Mouse (Mus musculus) layer of hippocampus, adult 8-10 months (tissue): ENCODE measurements around the gene BC017158. TPM values are rescaled to one million over a fixed set of nuclear protein-coding genes. Genes with fewer than 3 reads are reported as not detected.
A peak's percentile ranks its signal among the peaks of the same experiment; 100 is the strongest.

Experiments used
- DNase-seq, 2 experiments: peaks; one replicate each; pipeline ENCODE4 v3.0.0; 2022; ENCODE audit warnings: low spot score in 2 of 2
- microRNA-seq, 2 experiments: library from miRNA; unstranded; fragments of <30 nt; microRNA quantifications; one replicate each; pipeline ENCODE4 v1.2.0; 2022
- total RNA-seq, 4 experiments: library from RNA; stranded (reverse); gene quantifications; 2 replicates each; pipeline ENCODE4 v1.2.4; 2022

The BC017158 gene
- total RNA-seq, 4 experiments from 2014 or later = 25.1 to 31.9 (median 28.0) TPM

GRCm38 (mm10) chr7:128236856-128237592 lies 60.9 kb downstream of the BC017158 start, which contains the start of gene Armc5:
TSS of gene Armc5 (plus strand) at chr7:128237342.
- DNase-seq = peak; percentile 71 to 88

GRCm38 (mm10) chr7:128236426-128236825 lies 61.5 kb downstream of the BC017158 start:
- no peak for DNase-seq

GRCm38 (mm10) chr7:128235481-128235880 lies 62.5 kb downstream of the BC017158 start:
- DNase-seq = no peak

- DNase-seq = no peak
Measured at GRCm38 (mm10) chr7:128234796-128235195, 63.2 kb downstream of the BC017158 start.

GRCm38 (mm10) chr7:128231741-128232140 lies 66.2 kb downstream of the BC017158 start:
- no peak for DNase-seq

Small RNA genes within 50 kb of the gene (microRNA-seq; reads per million reads assigned to microRNA genes)
- gene Mir3103 = 1.5 to 3.2 reads per million in 2 experiments

Other genes with a start within 250 kb of the BC017158 start
- gene Itgam, start 235.5 kb downstream of the BC017158 start, total RNA-seq = 10 to 100 TPM; 10.4 to 35.9 (median 24.0) TPM
- gene Gm49368, start 235.5 kb downstream of the BC017158 start, total RNA-seq = under 1 TPM in 1 of 4 experiments, not detected in 3; 0.16 TPM
- 10 to 100 TPM in 2 of 4 experiments, under 1 TPM in 1, not detected in 1; 0.55 to 37.4 (median 30.5) TPM for gene Itgax, start 168.6 kb downstream of the BC017158 start, total RNA-seq
- 1 to 10 TPM in 1 of 4 experiments, under 1 TPM in 3; 0.61 to 1.7 (median 0.83) TPM for gene Itgad, start 143.8 kb downstream of the BC017158 start, total RNA-seq
- 10 to 100 TPM in 2 of 4 experiments, 1 to 10 TPM in 2; 2.5 to 18.9 (median 9.2) TPM for gene Cox6a2, start 91.8 kb downstream of the BC017158 start, total RNA-seq
- gene Armc5, start 60.8 kb downstream of the BC017158 start, total RNA-seq = 10 to 100 TPM; 10.0 to 14.7 (median 11.9) TPM
- 1 to 10 TPM; 3.5 to 5.0 (median 3.7) TPM for gene 9130023H24Rik, start 60.1 kb downstream of the BC017158 start, total RNA-seq
- 10 to 100 TPM; 13.2 to 16.4 (median 13.6) TPM for gene Tgfb1i1, start 51.4 kb downstream of the BC017158 start, total RNA-seq
- gene Slc5a2, start 32.5 kb downstream of the BC017158 start, total RNA-seq = not detected
- gene Rgs10, start 120.6 kb upstream of the BC017158 start, total RNA-seq = 10 to 100 TPM; 41.3 to 80.9 (median 59.9) TPM
- 100 to 1,000 TPM; 107 to 155 (median 123) TPM for gene Tial1, start 163.5 kb upstream of the BC017158 start, total RNA-seq
- gene Bag3, start 225.4 kb upstream of the BC017158 start, total RNA-seq = 10 to 100 TPM; 13.5 to 16.4 (median 14.9) TPM